In the genomic region with DNA sequence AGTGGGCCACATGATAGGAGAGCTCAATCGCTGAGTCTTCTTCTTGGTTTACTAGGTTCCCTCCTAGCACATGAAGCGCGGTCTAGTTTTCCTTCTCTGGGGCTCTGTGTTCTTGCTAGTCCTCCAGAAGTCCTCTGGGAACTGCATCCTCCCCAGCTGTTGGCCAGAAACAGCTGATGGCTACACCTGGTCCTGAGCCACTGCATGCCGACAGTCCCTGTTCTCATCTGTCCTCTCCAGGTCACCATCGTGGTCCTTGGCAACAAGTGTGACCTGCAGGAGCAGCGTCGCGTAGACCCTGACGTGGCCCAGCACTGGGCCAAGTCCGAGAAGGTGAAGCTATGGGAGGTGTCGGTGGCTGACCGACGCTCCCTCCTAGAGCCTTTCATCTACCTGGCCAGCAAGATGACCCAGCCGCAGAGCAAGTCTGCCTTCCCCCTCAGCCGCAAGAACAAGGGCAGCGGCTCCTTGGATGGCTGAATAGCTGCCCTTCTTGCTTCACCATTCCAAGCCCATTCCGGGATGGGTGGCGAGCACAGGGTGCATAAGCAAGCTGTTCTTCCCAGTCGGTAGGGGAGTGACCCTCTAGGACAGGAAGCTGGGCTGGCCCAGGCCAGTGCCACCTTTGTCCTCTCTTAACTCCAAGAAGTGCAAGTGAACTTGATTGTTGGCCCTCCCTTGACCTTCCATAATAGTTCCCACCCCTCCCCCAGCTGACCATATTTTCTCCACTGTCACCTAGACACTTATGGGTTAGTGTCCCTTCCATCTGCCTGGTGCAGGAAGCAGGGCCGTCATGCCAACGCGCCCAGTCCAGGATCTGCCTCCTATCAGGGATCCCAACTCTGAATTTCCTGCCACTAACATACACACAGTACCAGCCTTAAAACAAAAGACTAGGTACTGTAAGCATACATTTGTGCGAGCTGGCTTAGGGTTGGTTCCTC, we compare ENCODE assay signal across 13 mouse cellular contexts. TPM values are rescaled to one million over a fixed set of nuclear protein-coding genes. Genes with fewer than 3 reads are reported as not detected.
DNase-seq lines count a peak whose midpoint lies in the region; TF ChIP-seq lines count a peak whose summit lies in the region.
"Had no signal": no experiment of that assay in that cellular context is flagged by ENCODE, and none has a peak within 500 bp of the region (broad histone marks: within the 10 kb centered on the region; RNA-seq: fewer than 3 reads in every experiment).

No protein-coding gene starts in this region.

- 83% methylated on average over 23 of the region's 23 CpGs for WGBS in kidney, adult 2 months
- WGBS in macrophage (ENCODE audit: missing documents) = 88% methylated on average over 23 of the region's 23 CpGs
- WGBS in cerebellum, adult 2 months = 83% methylated on average over 23 of the region's 23 CpGs
- 97% methylated on average over 23 of the region's 23 CpGs for WGBS in thymus, adult 2 months

- DNase-seq in kidney, adult 2 months = no peak
- DNase-seq in kidney, adult 18-20 months = no peak
- DNase-seq in cerebellum, adult 2 months = no peak
- no peak for DNase-seq in thymus, adult 2 months
- no peak for DNase-seq in ovary, postnatal 14 days (ENCODE audit: low spot score)

- H3K27ac ChIP-seq in kidney, adult 2 months (ENCODE audit: insufficient read depth, low read depth, low read length) = peak overlapping the region; percentile 12; the same call in 1 of the 2 replicates
- peak overlapping the region; percentile 95 for H3K27ac ChIP-seq in bone marrow macrophage, adult 2 months (ENCODE audit: insufficient read depth, low read depth, low read length)
- H3K27ac ChIP-seq in macrophage = peak overlapping the region; percentile 98
- no peak overlapping the region for H3K27ac ChIP-seq in cerebellum, adult 2 months (ENCODE audit: insufficient read depth, low read length)
- no peak overlapping the region for H3K27ac ChIP-seq in thymus, adult 2 months (ENCODE audit: control insufficient read depth, insufficient read depth, low read length)
- H3K27ac ChIP-seq: hindbrain, embryonic 10.5 days; limb, embryonic 15.5 days; midbrain, embryonic 10.5 days had no signal

- H3K4me3 ChIP-seq in kidney, adult 2 months (ENCODE audit: insufficient read depth, low read depth, low read length) = no peak overlapping the region
- H3K4me3 ChIP-seq in E14TG2a.4 (replicated peaks; ENCODE audit: low read length) = peak overlapping the region; percentile 27
- H3K4me3 ChIP-seq in bone marrow macrophage, adult 2 months (ENCODE audit: insufficient read depth, low read length) = no peak overlapping the region
- H3K4me3 ChIP-seq in macrophage (ENCODE audit: inconsistent target) = no peak overlapping the region
- no peak overlapping the region for H3K4me3 ChIP-seq in cerebellum, adult 2 months (replicated peaks; ENCODE audit: insufficient read depth, low read depth, low read length)
- H3K4me3 ChIP-seq in thymus, adult 2 months (ENCODE audit: control insufficient read depth, insufficient read depth, low read length) = no peak overlapping the region
- H3K4me3 ChIP-seq: erythroblast, embryonic 14.5 days; heart, embryonic 12.5 days; hindbrain, embryonic 10.5 days; limb, embryonic 15.5 days; midbrain, embryonic 10.5 days had no signal

- TF ChIP-seq POLR2A in kidney, adult 2 months (IDR thresholded peaks at IDR 0.05; ENCODE audit: low read depth, low read length) = no peak
- no peak for TF ChIP-seq POLR2A in bone marrow macrophage, adult 2 months (IDR thresholded peaks at IDR 0.05; ENCODE audit: borderline replicate concordance, low read depth, low read length)
- TF ChIP-seq POLR2A in cerebellum, adult 2 months (IDR thresholded peaks at IDR 0.05; ENCODE audit: borderline replicate concordance, insufficient read depth, low read length) = no peak
- no peak for TF ChIP-seq POLR2A in thymus, adult 2 months (IDR thresholded peaks at IDR 0.05; ENCODE audit: control insufficient read depth, extremely low read depth, insufficient read depth, low read length, poor library complexity)

- no peaks in the 10 kb centered on the region for H3K9me3 ChIP-seq in E14TG2a.4 (ENCODE audit: low read length)
- H3K9me3 ChIP-seq: heart, embryonic 12.5 days; hindbrain, embryonic 10.5 days; limb, embryonic 15.5 days; midbrain, embryonic 10.5 days had no signal

- TF ChIP-seq CTCF in kidney, adult 2 months (conservative IDR thresholded peaks at IDR 0.05; ENCODE audit: insufficient read depth, insufficient read length, low read depth, low read length) = no peak
- TF ChIP-seq CTCF in E14TG2a.4 (conservative IDR thresholded peaks at IDR 0.05; ENCODE audit: low read length) = no peak
- no peak for TF ChIP-seq CTCF in bone marrow macrophage, adult 2 months (IDR thresholded peaks at IDR 0.05; ENCODE audit: low read depth, low read length)
- no peak for TF ChIP-seq CTCF in cerebellum, adult 2 months (IDR thresholded peaks at IDR 0.05; ENCODE audit: borderline replicate concordance, insufficient read depth, low read depth, low read length)
- no peak for TF ChIP-seq CTCF in thymus, adult 2 months (IDR thresholded peaks at IDR 0.05; ENCODE audit: borderline replicate concordance, control insufficient read depth, extremely low read depth, insufficient read depth, low read length, poor library complexity)

- no peaks in the 10 kb centered on the region for H3K27me3 ChIP-seq in kidney, adult 2 months (replicated peaks; ENCODE audit: control insufficient read depth, insufficient read depth, low read length)
- no peaks in the 10 kb centered on the region for H3K27me3 ChIP-seq in E14TG2a.4 (ENCODE audit: insufficient read depth, low read length)
- no peaks in the 10 kb centered on the region for H3K27me3 ChIP-seq in cerebellum, adult 2 months (ENCODE audit: control insufficient read depth, insufficient read depth, low read length)
- H3K27me3 ChIP-seq in thymus, adult 2 months (ENCODE audit: control insufficient read depth, insufficient read depth, low read length) = no peaks in the 10 kb centered on the region
- H3K27me3 ChIP-seq: limb, embryonic 15.5 days had no signal

- peaks cover 25% of the 10 kb centered on the region for H3K79me2 ChIP-seq in macrophage (ENCODE audit: inconsistent target)

- H3K36me3 ChIP-seq in kidney, adult 2 months (ENCODE audit: control insufficient read depth, insufficient read depth, low read length) = no peaks in the 10 kb centered on the region
- peaks cover 30% of the 10 kb centered on the region for H3K36me3 ChIP-seq in E14TG2a.4 (ENCODE audit: insufficient read depth, low read length)
- peaks cover 21% of the 10 kb centered on the region for H3K36me3 ChIP-seq in macrophage (ENCODE audit: inconsistent target)
- H3K36me3 ChIP-seq in thymus, adult 2 months (ENCODE audit: control insufficient read depth, insufficient read depth, low read length) = no peaks in the 10 kb centered on the region

- H3K4me1 ChIP-seq in kidney, adult 2 months (ENCODE audit: control insufficient read depth, insufficient read depth, low read length) = peaks cover 5% of the 10 kb centered on the region; the same call in 1 of the 2 replicates
- peaks cover 63% of the 10 kb centered on the region for H3K4me1 ChIP-seq in E14TG2a.4 (replicated peaks; ENCODE audit: low read depth, low read length)
- peaks cover 23% of the 10 kb centered on the region for H3K4me1 ChIP-seq in bone marrow macrophage, adult 2 months (ENCODE audit: control insufficient read depth, insufficient read depth, low read length)
- H3K4me1 ChIP-seq in cerebellum, adult 2 months (ENCODE audit: control insufficient read depth, insufficient read depth, low read length) = peaks cover 13% of the 10 kb centered on the region
- peaks cover 16% of the 10 kb centered on the region for H3K4me1 ChIP-seq in thymus, adult 2 months (replicated peaks; ENCODE audit: control insufficient read depth, insufficient read depth, low read length)

RNA-seq across cellular contexts. Expression of gene Dnajc7, which starts 6.1 kb away (rescaled TPM):
- 30.0 and 45.6 TPM in 2 replicates for polyA plus RNA-seq in kidney, adult 2 months (2012; rRNA removed)
- 324 and 349 TPM in 2 replicates for polyA plus RNA-seq in bone marrow macrophage, adult 2 months (2012; ENCODE audit: insufficient read depth, insufficient read length, missing spikeins)
- total RNA-seq in macrophage (2018; cell fraction: chromatin; rRNA removed) = 100 to 1,000 TPM; 165 to 694 (median 511) TPM
- 100 to 1,000 TPM in 20 of 26 experiments, 10 to 100 TPM in 6; 82.7 to 154 (median 113) TPM for total RNA-seq in macrophage (2018; cell fraction: cytosol; rRNA removed)
- total RNA-seq in macrophage (2018; cell fraction: nucleus; rRNA removed) = 100 to 1,000 TPM; 124 to 407 (median 282) TPM
- 134 to 172 TPM (median 137 TPM) in 3 replicates for polyA plus RNA-seq in macrophage (2018)
- polyA plus RNA-seq in cerebellum, adult 2 months (2012; rRNA removed) = 157 and 177 TPM in 2 replicates
- polyA plus RNA-seq in thymus, adult 2 months (2012; rRNA removed) = 99.8 and 110 TPM in 2 replicates

RNA-seq across cellular contexts. Expression of gene Nkiras2, which starts 7.0 kb away (rescaled TPM):
- 60.5 and 63.1 TPM in 2 replicates for polyA plus RNA-seq in kidney, adult 2 months (2012; rRNA removed)
- 46.6 and 52.5 TPM in 2 replicates for polyA plus RNA-seq in bone marrow macrophage, adult 2 months (2012; ENCODE audit: insufficient read depth, insufficient read length, missing spikeins)
- total RNA-seq in macrophage (2018; cell fraction: chromatin; rRNA removed) = 10 to 100 TPM in 22 of 26 experiments, 1 to 10 TPM in 4; 4.4 to 64.4 (median 24.7) TPM
- 10 to 100 TPM; 33.0 to 70.9 (median 60.9) TPM for total RNA-seq in macrophage (2018; cell fraction: cytosol; rRNA removed)
- total RNA-seq in macrophage (2018; cell fraction: nucleus; rRNA removed) = 10 to 100 TPM; 11.7 to 72.5 (median 38.1) TPM
- 44.7 to 60.7 TPM (median 47.9 TPM) in 3 replicates for polyA plus RNA-seq in macrophage (2018)
- 27.5 and 27.6 TPM in 2 replicates for polyA plus RNA-seq in cerebellum, adult 2 months (2012; rRNA removed)
- 64.6 and 68.4 TPM in 2 replicates for polyA plus RNA-seq in thymus, adult 2 months (2012; rRNA removed)

RNA-seq across cellular contexts. Expression of gene Cnp, which starts 51.3 kb away (rescaled TPM):
- 10.5 and 13.5 TPM in 2 replicates for polyA plus RNA-seq in kidney, adult 2 months (2012; rRNA removed)
- polyA plus RNA-seq in bone marrow macrophage, adult 2 months (2012; ENCODE audit: insufficient read depth, insufficient read length, missing spikeins) = 40.3 and 41.2 TPM in 2 replicates
- total RNA-seq in macrophage (2018; cell fraction: chromatin; rRNA removed) = 10 to 100 TPM in 5 of 26 experiments, 1 to 10 TPM in 19, under 1 TPM in 2; 0.87 to 13.2 (median 4.0) TPM
- 100 to 1,000 TPM in 1 of 26 experiments, 10 to 100 TPM in 25; 28.5 to 108 (median 51.6) TPM for total RNA-seq in macrophage (2018; cell fraction: cytosol; rRNA removed)
- total RNA-seq in macrophage (2018; cell fraction: nucleus; rRNA removed) = 10 to 100 TPM in 22 of 26 experiments, 1 to 10 TPM in 4; 6.2 to 65.2 (median 21.2) TPM
- polyA plus RNA-seq in macrophage (2018) = 26.5 to 58.0 TPM (median 47.3 TPM) in 3 replicates
- polyA plus RNA-seq in cerebellum, adult 2 months (2012; rRNA removed) = 547 and 616 TPM in 2 replicates
- 138 and 153 TPM in 2 replicates for polyA plus RNA-seq in thymus, adult 2 months (2012; rRNA removed)

Comparison
In these comparisons a context has a peak if more than half of its experiments do, and no peak if none do; other contexts are left out.
1. H3K27ac ChIP-seq: peak in kidney, adult 2 months (single experiment), bone marrow macrophage, adult 2 months (single experiment) and macrophage (single experiment); none in cerebellum, adult 2 months (single experiment) and thymus, adult 2 months (single experiment).